Mouse (Mus musculus): ENCODE measurements around the gene Ndufs1.
"Not testable (repeated sequence)": the region's sequence is repeated elsewhere in the genome, so short reads cannot be mapped to it uniquely, and the experiment has no call there.

Gene Ndufs1

GRCm38 (mm10) chr1:63176604-63177421 is at the start of gene Ndufs1, which contains the start of gene Eef1b2:
TSS of gene Ndufs1 (minus strand) at chr1:63176833.
TSS of gene Eef1b2 (plus strand) at chr1:63176825.
- DNase-seq (ENCODE audit: low read depth, low spot score) = peak; percentile 97

- DNase-seq (ENCODE audit: low read depth, low spot score) = no peak
Observed at GRCm38 (mm10) chr1:63225890-63226289, 49.3 kb upstream of the Ndufs1 start.

GRCm38 (mm10) chr1:63225009-63225408 is 48.4 kb upstream of the Ndufs1 start:
- no peak for DNase-seq (ENCODE audit: low read depth, low spot score)

GRCm38 (mm10) chr1:63219277-63219676 is 42.6 kb upstream of the Ndufs1 start:
- DNase-seq (ENCODE audit: low read depth, low spot score) = no peak

GRCm38 (mm10) chr1:63214631-63215030 is 38.0 kb upstream of the Ndufs1 start:
- no peak for DNase-seq (ENCODE audit: low read depth, low spot score)

- no peak for DNase-seq (ENCODE audit: low read depth, low spot score)
Observed at GRCm38 (mm10) chr1:63214271-63214558, 37.6 kb upstream of the Ndufs1 start, which contains the start of gene Gpr1. TSS of gene Gpr1 (minus strand) at chr1:63214543.

- DNase-seq (ENCODE audit: low read depth, low spot score) = no peak
Observed at GRCm38 (mm10) chr1:63213478-63214270, 37.0 kb upstream of the Ndufs1 start.

- DNase-seq (ENCODE audit: low read depth, low spot score) = no peak
Observed at GRCm38 (mm10) chr1:63209861-63210529, 33.4 kb upstream of the Ndufs1 start.

- DNase-seq (ENCODE audit: low read depth, low spot score) = no peak
Observed at GRCm38 (mm10) chr1:63207607-63208006, 31.0 kb upstream of the Ndufs1 start.

- no peak for DNase-seq (ENCODE audit: low read depth, low spot score)
Observed at GRCm38 (mm10) chr1:63204660-63205394, 28.2 kb upstream of the Ndufs1 start.

- no peak for DNase-seq (ENCODE audit: low read depth, low spot score)
Observed at GRCm38 (mm10) chr1:63203950-63204659, 27.5 kb upstream of the Ndufs1 start.

GRCm38 (mm10) chr1:63203471-63203870 is 26.8 kb upstream of the Ndufs1 start:
- DNase-seq (ENCODE audit: low read depth, low spot score) = no peak

GRCm38 (mm10) chr1:63201672-63202071 is 25.0 kb upstream of the Ndufs1 start:
- DNase-seq (ENCODE audit: low read depth, low spot score) = no peak

GRCm38 (mm10) chr1:63200322-63200721 is 23.7 kb upstream of the Ndufs1 start:
- no peak for DNase-seq (ENCODE audit: low read depth, low spot score)

- no peak for DNase-seq (ENCODE audit: low read depth, low spot score)
Observed at GRCm38 (mm10) chr1:63199387-63199786, 22.8 kb upstream of the Ndufs1 start.

- DNase-seq (ENCODE audit: low read depth, low spot score) = no peak
Observed at GRCm38 (mm10) chr1:63195848-63196512, 19.3 kb upstream of the Ndufs1 start.

- no peak for DNase-seq (ENCODE audit: low read depth, low spot score)
Observed at GRCm38 (mm10) chr1:63192306-63193065, 15.9 kb upstream of the Ndufs1 start.

GRCm38 (mm10) chr1:63190851-63191250 is 14.2 kb upstream of the Ndufs1 start:
- no peak for DNase-seq (ENCODE audit: low read depth, low spot score)

- no peak for DNase-seq (ENCODE audit: low read depth, low spot score)
Observed at GRCm38 (mm10) chr1:63188536-63188935, 11.9 kb upstream of the Ndufs1 start.

- DNase-seq (ENCODE audit: low read depth, low spot score) = not testable (repeated sequence)
Observed at GRCm38 (mm10) chr1:63185430-63185829, 8.8 kb upstream of the Ndufs1 start.

Measured in retina, postnatal 7 days (tissue).